Mouse (Mus musculus) splenic B cell, adult 2 months (primary cell): ENCODE data around the gene Rps29.
A peak's percentile ranks its signal among the peaks of the same experiment; 100 is the strongest.
"Not testable (repeated sequence)": the region's sequence is repeated elsewhere in the genome, so short reads cannot be mapped to it uniquely, and the experiment has no call there.

Experiments
- DNase-seq: peaks from one replicate; pipeline ENCODE4 v3.0.0-alpha.2; 2011; ENCODE audit warnings: low read depth, low spot score
- H3K27me3 ChIP-seq: 2 replicates; pipeline ENCODE4 v1.6.1; 2012; ENCODE audit warnings: mild to moderate bottlenecking, low read length, moderate library complexity, mixed read lengths; ENCODE audit not compliant: control insufficient read depth, poor library complexity, insufficient read depth, severe bottlenecking
- H3K36me3 ChIP-seq: 2 replicates; pipeline ENCODE4 v1.6.1; 2012; ENCODE audit warnings: mild to moderate bottlenecking, low read length, moderate library complexity, mixed read lengths; ENCODE audit not compliant: control insufficient read depth, poor library complexity, insufficient read depth, severe bottlenecking

Rps29 gene

GRCm38 (mm10) chr12:69186811-69187471, 28.0 kb upstream of the Rps29 start:
- peaks cover 5% of the 10 kb centered on the region; the same call in 1 of the 2 replicates for H3K36me3 ChIP-seq
- no peak for DNase-seq

GRCm38 (mm10) chr12:69185371-69185770, 26.4 kb upstream of the Rps29 start:
- Histone ChIP-seq H3K27me3 (no peaks in the 10 kb centered on the region), H3K36me3 (peaks cover 5% of the 10 kb centered on the region; the same call in 1 of the 2 replicates)
- no peak for DNase-seq

More at GRCm38 (mm10) chr12:69186811-69187471, 28.0 kb upstream of the Rps29 start:
- no peaks in the 10 kb centered on the region for H3K27me3 ChIP-seq

GRCm38 (mm10) chr12:69184342-69185295, 25.6 kb upstream of the Rps29 start:
- H3K36me3 ChIP-seq = peaks cover 5% of the 10 kb centered on the region; the same call in 1 of the 2 replicates
- DNase-seq = peak; percentile 55
- H3K27me3 ChIP-seq = no peaks in the 10 kb centered on the region

GRCm38 (mm10) chr12:69183583-69184308, 24.8 kb upstream of the Rps29 start, which contains the start of the genes Rpl36al and Mgat2:
Gene Rpl36al (minus strand): TSS chr12:69184083.
Gene Mgat2 (plus strand): TSS chr12:69184157.
- Histone ChIP-seq H3K36me3 (peaks cover 5% of the 10 kb centered on the region; the same call in 1 of the 2 replicates), H3K27me3 (no peaks in the 10 kb centered on the region)
- peak; percentile 98 for DNase-seq

- H3K36me3 ChIP-seq = peaks cover 5% of the 10 kb centered on the region; the same call in 1 of the 2 replicates
- no peak for DNase-seq
- no peaks in the 10 kb centered on the region for H3K27me3 ChIP-seq
Measured at GRCm38 (mm10) chr12:69181800-69182199, 22.8 kb upstream of the Rps29 start.

GRCm38 (mm10) chr12:69179371-69179770, 20.4 kb upstream of the Rps29 start:
- Histone ChIP-seq H3K36me3 (peaks cover 5% of the 10 kb centered on the region; the same call in 1 of the 2 replicates), H3K27me3 (no peaks in the 10 kb centered on the region)
- no peak for DNase-seq

- DNase-seq = no peak
- H3K36me3 ChIP-seq = peaks cover 5% of the 10 kb centered on the region; the same call in 1 of the 2 replicates
- H3K27me3 ChIP-seq = no peaks in the 10 kb centered on the region
Measured at GRCm38 (mm10) chr12:69177526-69177925, 18.5 kb upstream of the Rps29 start.

- Histone ChIP-seq H3K36me3 (no peaks in the 10 kb centered on the region), H3K27me3 (no peaks in the 10 kb centered on the region)
- no peak for DNase-seq
Measured at GRCm38 (mm10) chr12:69175975-69176374, 17.0 kb upstream of the Rps29 start.

GRCm38 (mm10) chr12:69171307-69171706, 12.3 kb upstream of the Rps29 start:
- Histone ChIP-seq H3K27me3 (no peaks in the 10 kb centered on the region), H3K36me3 (no peaks in the 10 kb centered on the region)
- no peak for DNase-seq

GRCm38 (mm10) chr12:69168461-69169106, 9.6 kb upstream of the Rps29 start, which contains the start of gene Lrr1:
Gene Lrr1 (plus strand): TSS chr12:69168814.
- no peaks in the 10 kb centered on the region for H3K27me3 ChIP-seq
- peak; percentile 90 for DNase-seq
- no peaks in the 10 kb centered on the region for H3K36me3 ChIP-seq

GRCm38 (mm10) chr12:69167656-69168460, 8.9 kb upstream of the Rps29 start:
- Histone ChIP-seq H3K27me3 (no peaks in the 10 kb centered on the region), H3K36me3 (no peaks in the 10 kb centered on the region)
- DNase-seq = peak; percentile 39

- not testable (repeated sequence) for H3K27me3 ChIP-seq, H3K36me3 ChIP-seq, DNase-seq
Measured at GRCm38 (mm10) chr12:69166861-69167581, 8.0 kb upstream of the Rps29 start.

GRCm38 (mm10) chr12:69164904-69165303, 5.9 kb upstream of the Rps29 start:
- no peak for DNase-seq
- no peaks in the 10 kb centered on the region for H3K36me3 ChIP-seq
- H3K27me3 ChIP-seq = no peaks in the 10 kb centered on the region
